Mouse (Mus musculus) embryonic facial prominence, embryonic 15.5 days (tissue): Measurements from ENCODE around the gene Wipi2. TPM values are rescaled to one million over a fixed set of nuclear protein-coding genes. Genes with fewer than 3 reads are reported as not detected.

Experiments
- ATAC-seq: fragments of 200-750 bp; cut with Nextera tagmentation; 2 replicates; pipeline ENCODE4 v1.8.0; 2017; ENCODE audit warnings: low read depth, moderate TSS enrichment; ENCODE audit not compliant: insufficient number of reproducible peaks, low FRiP score, low TSS enrichment
- H3K27ac ChIP-seq: fragments of 300-500 bp; sonication (generic); replicated peaks from 2 replicates; pipeline ENCODE4 v1.5.1; 2015; ENCODE audit warnings: mild to moderate bottlenecking, inconsistent platforms
- H3K27me3 ChIP-seq: fragments of 300-500 bp; sonication (generic); 2 replicates; pipeline ENCODE4 v1.6.1; 2015; ENCODE audit warnings: inconsistent platforms
- H3K36me3 ChIP-seq: fragments of 300-500 bp; sonication (generic); 2 replicates; pipeline ENCODE4 v1.6.1; 2015; ENCODE audit warnings: mild to moderate bottlenecking, inconsistent platforms
- H3K4me1 ChIP-seq: fragments of 300-500 bp; sonication (generic); 2 replicates; pipeline ENCODE4 v1.6.1; 2015; ENCODE audit warnings: inconsistent platforms
- H3K4me2 ChIP-seq: fragments of 300-500 bp; sonication (generic); replicated peaks from 2 replicates; pipeline ENCODE4 v1.6.1; 2015; ENCODE audit warnings: mild to moderate bottlenecking, inconsistent platforms
- H3K4me3 ChIP-seq: fragments of 300-500 bp; sonication (generic); replicated peaks from 2 replicates; pipeline ENCODE4 v1.5.1; 2015; ENCODE audit warnings: mild to moderate bottlenecking, inconsistent platforms
- H3K9ac ChIP-seq: fragments of 300-500 bp; sonication (generic); 2 replicates; pipeline ENCODE4 v1.6.1; 2015; ENCODE audit warnings: inconsistent platforms
- H3K9me3 ChIP-seq: fragments of 300-500 bp; sonication (generic); replicated peaks from 2 replicates; pipeline ENCODE4 v1.6.1; 2016; ENCODE audit warnings: inconsistent platforms
- WGBS: fragments of 180-500 bp; shearing (Covaris S2); methylation state at CpG from one replicate; pipeline ENCODE4 v1.1.7; 2015; 5-methylcytosine and 5-hydroxymethylcytosine counted together
- polyA plus RNA-seq: library from polyadenylated mRNA; unstranded; fragments of >200 nt; fragmentation: Nextera tagmentation; extraction: Ambion mirVana; gene quantifications from 2 replicates; pipeline ENCODE4 v1.2.1, GENCODE M21; 2015

The Wipi2 gene
- polyA plus RNA-seq, 1 experiment from 2014 or later: 47.8 TPM

GRCm38 (mm10) chr5:142630224-142630623 lies 2.7 kb downstream of the Wipi2 start:
- H3K9ac ChIP-seq: peak overlapping the region; percentile 96
- peak overlapping the region; percentile 66; the same call in 1 of the 2 replicates for H3K27ac ChIP-seq
- no peaks in the 10 kb centered on the region for H3K9me3 ChIP-seq
- no peaks in the 10 kb centered on the region for H3K27me3 ChIP-seq
- no peak for ATAC-seq
- H3K36me3 ChIP-seq: peaks cover 22% of the 10 kb centered on the region
- H3K4me3 ChIP-seq: peak overlapping the region; percentile 77
- H3K4me1 ChIP-seq: peaks cover 13% of the 10 kb centered on the region
- WGBS: 6% methylated on average over 6 of the region's 6 CpGs
- H3K4me2 ChIP-seq: peak overlapping the region; percentile 85

GRCm38 (mm10) chr5:142637823-142638222 lies 10.3 kb downstream of the Wipi2 start:
- Histone ChIP-seq H3K4me2 (no peak overlapping the region), H3K27ac (no peak overlapping the region), H3K27me3 (no peaks in the 10 kb centered on the region), H3K9ac (no peak overlapping the region), H3K36me3 (peaks cover 38% of the 10 kb centered on the region), H3K9me3 (no peaks in the 10 kb centered on the region), H3K4me1 (no peaks in the 10 kb centered on the region), H3K4me3 (no peak overlapping the region)
- ATAC-seq: no peak
- WGBS: 92% methylated on average over 5 of the region's 5 CpGs

- H3K9ac ChIP-seq: no peak overlapping the region
- H3K27me3 ChIP-seq: no peaks in the 10 kb centered on the region
- no peak for ATAC-seq
- no peak overlapping the region for H3K27ac ChIP-seq
- WGBS: 75% methylated on average over 5 of the region's 5 CpGs
- H3K36me3 ChIP-seq: peaks cover 32% of the 10 kb centered on the region
- H3K9me3 ChIP-seq: no peaks in the 10 kb centered on the region
- H3K4me3 ChIP-seq: no peak overlapping the region
- H3K4me1 ChIP-seq: no peaks in the 10 kb centered on the region
- H3K4me2 ChIP-seq: no peak overlapping the region
These were observed 12.6 kb downstream of the Wipi2 start for GRCm38 (mm10) chr5:142640088-142640487.

- Histone ChIP-seq H3K4me3 (no peak overlapping the region), H3K27me3 (no peaks in the 10 kb centered on the region), H3K4me1 (no peaks in the 10 kb centered on the region), H3K9me3 (no peaks in the 10 kb centered on the region), H3K36me3 (peaks cover 33% of the 10 kb centered on the region), H3K9ac (no peak overlapping the region), H3K4me2 (no peak overlapping the region), H3K27ac (no peak overlapping the region)
- ATAC-seq: no peak
- 89% methylated on average over 6 of the region's 6 CpGs for WGBS
These were observed 14.0 kb downstream of the Wipi2 start for GRCm38 (mm10) chr5:142641331-142642051.

GRCm38 (mm10) chr5:142648162-142648561 lies 20.7 kb downstream of the Wipi2 start:
- Histone ChIP-seq H3K27me3 (no peaks in the 10 kb centered on the region), H3K4me2 (no peak overlapping the region), H3K9ac (no peak overlapping the region), H3K4me1 (peaks cover 10% of the 10 kb centered on the region; the same call in 1 of the 2 replicates), H3K36me3 (peaks cover 17% of the 10 kb centered on the region), H3K27ac (peak overlapping the region; percentile 41; the same call in 1 of the 2 replicates), H3K9me3 (no peaks in the 10 kb centered on the region), H3K4me3 (no peak overlapping the region)
- no peak for ATAC-seq
- 55% methylated on average over 7 of the region's 7 CpGs for WGBS

- Histone ChIP-seq H3K36me3 (peaks cover 16% of the 10 kb centered on the region), H3K9me3 (no peaks in the 10 kb centered on the region), H3K27me3 (no peaks in the 10 kb centered on the region), H3K4me1 (peaks cover 10% of the 10 kb centered on the region; the same call in 1 of the 2 replicates), H3K4me2 (no peak overlapping the region), H3K9ac (no peak overlapping the region), H3K4me3 (no peak overlapping the region), H3K27ac (no peak overlapping the region)
- WGBS: 85% methylated on average over 4 of the region's 4 CpGs
- ATAC-seq: no peak
These were observed 22.1 kb downstream of the Wipi2 start for GRCm38 (mm10) chr5:142649460-142650050.

GRCm38 (mm10) chr5:142650390-142650789 lies 22.9 kb downstream of the Wipi2 start:
- Histone ChIP-seq H3K4me1 (peaks cover 10% of the 10 kb centered on the region; the same call in 1 of the 2 replicates), H3K36me3 (0 out of 2 replicates have a peak, but pooled peaks cover 9% of the 10 kb centered on the region), H3K27me3 (no peaks in the 10 kb centered on the region), H3K4me3 (no peak overlapping the region), H3K4me2 (no peak overlapping the region), H3K27ac (no peak overlapping the region), H3K9me3 (no peaks in the 10 kb centered on the region), H3K9ac (no peak overlapping the region; the same call in 1 of the 2 replicates)
- ATAC-seq: no peak
- WGBS: 25% methylated on average over 3 of the region's 3 CpGs

GRCm38 (mm10) chr5:142650794-142651497 lies 23.4 kb downstream of the Wipi2 start:
- no peak overlapping the region for H3K27ac ChIP-seq
- H3K9ac ChIP-seq: no peak overlapping the region
- no peak for ATAC-seq
- no peak overlapping the region for H3K4me3 ChIP-seq
- whole genome bisulfite sequencing: 75% methylated on average over 6 of the region's 6 CpGs
- H3K27me3 ChIP-seq: no peaks in the 10 kb centered on the region
- no peak overlapping the region for H3K4me2 ChIP-seq
- H3K36me3 ChIP-seq: peaks cover 12% of the 10 kb centered on the region
- H3K4me1 ChIP-seq: peaks cover 10% of the 10 kb centered on the region; the same call in 1 of the 2 replicates
- H3K9me3 ChIP-seq: no peaks in the 10 kb centered on the region

GRCm38 (mm10) chr5:142652266-142652665 lies 24.8 kb downstream of the Wipi2 start:
- peaks cover 22% of the 10 kb centered on the region for H3K36me3 ChIP-seq
- ATAC-seq: no peak
- no peak overlapping the region for H3K4me2 ChIP-seq
- peaks cover 10% of the 10 kb centered on the region; the same call in 1 of the 2 replicates for H3K4me1 ChIP-seq
- H3K9ac ChIP-seq: no peak overlapping the region
- no peaks in the 10 kb centered on the region for H3K9me3 ChIP-seq
- no peak overlapping the region for H3K27ac ChIP-seq
- H3K4me3 ChIP-seq: no peak overlapping the region
- H3K27me3 ChIP-seq: no peaks in the 10 kb centered on the region
- 77% methylated on average over 4 of the region's 4 CpGs for WGBS

- H3K4me3 ChIP-seq: no peak overlapping the region
- H3K27me3 ChIP-seq: no peaks in the 10 kb centered on the region
- no peaks in the 10 kb centered on the region for H3K4me1 ChIP-seq
- 88% methylated on average over 7 of the region's 7 CpGs for WGBS
- no peak for ATAC-seq
- H3K9ac ChIP-seq: no peak overlapping the region
- no peaks in the 10 kb centered on the region for H3K9me3 ChIP-seq
- H3K36me3 ChIP-seq: peaks cover 92% of the 10 kb centered on the region
- no peak overlapping the region for H3K27ac ChIP-seq
- no peak overlapping the region for H3K4me2 ChIP-seq
These were observed 33.3 kb downstream of the Wipi2 start for GRCm38 (mm10) chr5:142660656-142661434.

GRCm38 (mm10) chr5:142667921-142668320 lies 40.4 kb downstream of the Wipi2 start:
- H3K9me3 ChIP-seq: no peaks in the 10 kb centered on the region
- peaks cover 65% of the 10 kb centered on the region for H3K36me3 ChIP-seq
- no peaks in the 10 kb centered on the region for H3K4me1 ChIP-seq
- H3K4me3 ChIP-seq: no peak overlapping the region
- no peak overlapping the region for H3K27ac ChIP-seq
- 49% methylated on average over 3 of the region's 3 CpGs for WGBS
- no peak for ATAC-seq
- H3K9ac ChIP-seq: no peak overlapping the region
- H3K27me3 ChIP-seq: no peaks in the 10 kb centered on the region
- no peak overlapping the region for H3K4me2 ChIP-seq
